Mouse (Mus musculus): ENCODE measurements at regions not wholly inside any gene's neighbourhood (a gene's known extent, or its start where the extent isn't known, plus 50 kb on each side); places are given as distances from the start of the nearest gene placed in this dataset.

DNA sequence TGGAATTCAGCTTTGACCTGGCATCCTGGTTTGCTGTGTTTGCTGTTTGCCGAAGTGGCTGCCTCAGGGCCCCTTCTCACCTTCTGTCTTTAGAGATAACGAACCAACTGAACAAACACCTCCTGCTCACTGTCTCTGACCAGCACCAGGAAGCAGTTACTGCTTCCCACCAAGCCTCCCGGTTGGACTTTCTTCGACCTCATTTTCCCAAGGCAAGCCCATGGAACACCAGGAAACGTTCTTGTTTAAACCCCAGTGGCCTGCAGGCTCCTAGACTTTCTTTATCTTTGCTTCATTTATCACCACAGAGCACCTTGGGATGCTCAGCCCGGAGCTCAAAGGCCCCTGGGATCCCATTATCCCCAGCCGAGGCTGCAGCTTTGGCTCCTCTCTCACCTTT lies 66.4 kb upstream of the Prdm11 start:
- no peak for DNase-seq
- Histone ChIP-seq H3K27me3 (ENCODE audit: control insufficient read depth, insufficient read depth, low read length) (no peaks in the 10 kb centered on the region), H3K36me3 (ENCODE audit: control insufficient read depth, insufficient read depth, low read length) (no peaks in the 10 kb centered on the region), H3K27ac (ENCODE audit: control insufficient read depth, insufficient read depth, low read length) (no peak overlapping the region), H3K4me1 (replicated peaks; ENCODE audit: control insufficient read depth, insufficient read depth, low read length) (peaks cover 8% of the 10 kb centered on the region), H3K4me3 (ENCODE audit: control insufficient read depth, insufficient read depth, low read length) (no peak overlapping the region)
- TF ChIP-seq CTCF (IDR thresholded peaks at IDR 0.05; ENCODE audit: borderline replicate concordance, control insufficient read depth, extremely low read depth, insufficient read depth, low read length, poor library complexity): no peak
- no peak for TF ChIP-seq POLR2A (IDR thresholded peaks at IDR 0.05; ENCODE audit: control insufficient read depth, extremely low read depth, insufficient read depth, low read length, poor library complexity)
- 76% methylated on average over 7 of the region's 7 CpGs for WGBS

DNA sequence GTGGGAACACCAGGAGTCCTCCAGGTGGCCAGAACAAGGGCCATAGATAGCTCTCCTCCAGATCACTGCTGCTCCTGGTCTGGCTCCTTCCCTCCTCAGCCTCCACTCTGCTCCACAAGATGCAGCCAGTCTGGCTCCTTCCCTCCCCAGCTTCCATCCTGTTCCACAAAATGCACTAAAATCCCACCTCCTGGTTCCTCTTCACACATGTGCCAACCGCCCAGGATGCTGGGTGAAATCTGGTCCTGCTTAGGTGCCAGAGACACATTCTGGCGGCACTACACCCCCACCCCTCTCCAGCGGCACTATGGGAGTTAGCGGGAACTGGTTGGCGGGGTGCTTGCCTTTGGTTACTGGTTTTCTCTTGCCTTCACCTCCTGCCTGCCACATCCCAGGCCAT lies 64.9 kb upstream of the Prdm11 start:
- Histone ChIP-seq H3K4me1 (replicated peaks; ENCODE audit: control insufficient read depth, insufficient read depth, low read length) (peaks cover 23% of the 10 kb centered on the region), H3K27ac (ENCODE audit: control insufficient read depth, insufficient read depth, low read length) (no peak overlapping the region), H3K27me3 (ENCODE audit: control insufficient read depth, insufficient read depth, low read length) (no peaks in the 10 kb centered on the region), H3K36me3 (ENCODE audit: control insufficient read depth, insufficient read depth, low read length) (no peaks in the 10 kb centered on the region), H3K4me3 (ENCODE audit: control insufficient read depth, insufficient read depth, low read length) (no peak overlapping the region)
- WGBS: 95% methylated on average over 5 of the region's 5 CpGs
- no peak for DNase-seq
- TF ChIP-seq POLR2A (IDR thresholded peaks at IDR 0.05; ENCODE audit: control insufficient read depth, extremely low read depth, insufficient read depth, low read length, poor library complexity): no peak
- no peak for TF ChIP-seq CTCF (IDR thresholded peaks at IDR 0.05; ENCODE audit: borderline replicate concordance, control insufficient read depth, extremely low read depth, insufficient read depth, low read length, poor library complexity)

DNA sequence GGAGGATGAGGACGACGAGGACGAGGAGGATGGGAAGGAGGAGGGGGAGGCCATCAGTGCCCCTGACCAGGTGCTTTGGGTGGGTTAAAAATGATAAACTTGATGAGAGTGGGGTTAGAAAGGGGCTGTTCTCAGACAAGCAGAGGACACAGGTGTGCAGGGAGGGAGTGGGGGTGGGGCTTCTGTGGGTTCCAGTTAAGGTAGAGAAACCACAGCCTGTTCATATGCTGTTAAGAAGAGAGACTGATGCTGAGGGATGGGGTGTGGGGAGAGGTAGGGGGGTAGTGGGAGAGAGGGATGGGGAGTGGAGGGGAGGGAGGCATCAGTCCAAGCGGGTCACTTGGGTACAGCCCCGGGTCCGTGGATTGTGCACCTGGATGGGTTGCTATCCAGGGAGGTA lies 60.6 kb upstream of the Prdm11 start:
- no peak for TF ChIP-seq POLR2A (IDR thresholded peaks at IDR 0.05; ENCODE audit: control insufficient read depth, extremely low read depth, insufficient read depth, low read length, poor library complexity)
- no peak for TF ChIP-seq CTCF (IDR thresholded peaks at IDR 0.05; ENCODE audit: borderline replicate concordance, control insufficient read depth, extremely low read depth, insufficient read depth, low read length, poor library complexity)
- Histone ChIP-seq H3K27me3 (ENCODE audit: control insufficient read depth, insufficient read depth, low read length) (no peaks in the 10 kb centered on the region), H3K36me3 (ENCODE audit: control insufficient read depth, insufficient read depth, low read length) (no peaks in the 10 kb centered on the region), H3K27ac (ENCODE audit: control insufficient read depth, insufficient read depth, low read length) (peak overlapping the region; percentile 5; the same call in 1 of the 2 replicates), H3K4me3 (ENCODE audit: control insufficient read depth, insufficient read depth, low read length) (no peak overlapping the region), H3K4me1 (replicated peaks; ENCODE audit: control insufficient read depth, insufficient read depth, low read length) (peaks cover 24% of the 10 kb centered on the region)
- DNase-seq: peak; percentile 35
- 26% methylated on average over 6 of the region's 6 CpGs for whole genome bisulfite sequencing

DNA sequence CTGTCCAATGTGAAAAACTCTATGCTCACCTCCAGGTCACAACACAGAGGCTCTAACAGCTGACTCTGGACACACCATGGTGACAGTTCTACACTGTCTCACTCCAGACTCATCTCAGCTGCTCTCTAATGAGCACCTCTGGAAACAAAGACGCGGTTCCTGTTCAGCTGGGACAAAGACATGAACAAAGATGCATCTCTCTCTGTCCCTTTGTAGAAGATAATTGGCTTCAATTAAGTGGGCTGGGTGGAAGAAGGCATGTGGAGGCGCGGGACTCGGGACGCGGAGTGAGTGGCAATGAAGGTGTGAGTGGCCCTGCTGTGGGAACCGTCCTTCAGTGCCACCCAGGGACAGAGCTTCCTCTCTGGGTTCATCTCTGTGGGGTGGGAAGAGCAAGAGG lies 56.0 kb upstream of the Prdm11 start:
- 97% methylated on average over 8 of the region's 8 CpGs for WGBS
- Histone ChIP-seq H3K27ac (ENCODE audit: control insufficient read depth, insufficient read depth, low read length) (no peak overlapping the region), H3K36me3 (ENCODE audit: control insufficient read depth, insufficient read depth, low read length) (no peaks in the 10 kb centered on the region), H3K4me1 (replicated peaks; ENCODE audit: control insufficient read depth, insufficient read depth, low read length) (peaks cover 41% of the 10 kb centered on the region), H3K4me3 (ENCODE audit: control insufficient read depth, insufficient read depth, low read length) (no peak overlapping the region), H3K27me3 (ENCODE audit: control insufficient read depth, insufficient read depth, low read length) (no peaks in the 10 kb centered on the region)
- no peak for DNase-seq
- TF ChIP-seq POLR2A (IDR thresholded peaks at IDR 0.05; ENCODE audit: control insufficient read depth, extremely low read depth, insufficient read depth, low read length, poor library complexity) (no peak), CTCF (IDR thresholded peaks at IDR 0.05; ENCODE audit: borderline replicate concordance, control insufficient read depth, extremely low read depth, insufficient read depth, low read length, poor library complexity) (no peak)

DNA sequence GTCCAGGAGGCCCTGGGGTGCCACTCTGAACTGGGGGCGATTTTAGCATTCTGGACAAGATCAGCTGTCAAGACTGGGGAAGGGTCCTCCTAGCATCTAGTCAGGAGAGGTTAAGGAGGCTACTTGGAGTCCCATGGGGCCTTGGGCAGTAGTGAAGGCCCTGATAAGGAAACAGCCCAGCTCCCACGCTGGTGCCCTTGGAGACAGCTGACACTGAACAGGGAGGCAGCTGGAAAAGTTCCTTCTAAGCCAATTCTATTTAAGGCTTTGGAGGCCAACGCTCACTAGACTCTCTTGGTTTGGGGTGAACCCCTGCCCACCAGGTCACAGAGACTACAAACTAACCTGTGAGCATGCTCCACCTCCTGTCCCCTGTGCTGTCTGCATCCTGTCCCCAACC lies 53.8 kb upstream of the Prdm11 start:
- no peaks in the 10 kb centered on the region for H3K27me3 ChIP-seq (ENCODE audit: control insufficient read depth, insufficient read depth, low read length)
- no peak for DNase-seq
- H3K27ac ChIP-seq (ENCODE audit: control insufficient read depth, insufficient read depth, low read length): no peak overlapping the region
- no peak overlapping the region for H3K4me3 ChIP-seq (ENCODE audit: control insufficient read depth, insufficient read depth, low read length)
- WGBS: 75% methylated on average over 3 of the region's 3 CpGs
- no peaks in the 10 kb centered on the region for H3K36me3 ChIP-seq (ENCODE audit: control insufficient read depth, insufficient read depth, low read length)
- TF ChIP-seq CTCF (IDR thresholded peaks at IDR 0.05; ENCODE audit: borderline replicate concordance, control insufficient read depth, extremely low read depth, insufficient read depth, low read length, poor library complexity) (no peak), POLR2A (IDR thresholded peaks at IDR 0.05; ENCODE audit: control insufficient read depth, extremely low read depth, insufficient read depth, low read length, poor library complexity) (no peak)
- H3K4me1 ChIP-seq (replicated peaks; ENCODE audit: control insufficient read depth, insufficient read depth, low read length): peaks cover 29% of the 10 kb centered on the region

DNA sequence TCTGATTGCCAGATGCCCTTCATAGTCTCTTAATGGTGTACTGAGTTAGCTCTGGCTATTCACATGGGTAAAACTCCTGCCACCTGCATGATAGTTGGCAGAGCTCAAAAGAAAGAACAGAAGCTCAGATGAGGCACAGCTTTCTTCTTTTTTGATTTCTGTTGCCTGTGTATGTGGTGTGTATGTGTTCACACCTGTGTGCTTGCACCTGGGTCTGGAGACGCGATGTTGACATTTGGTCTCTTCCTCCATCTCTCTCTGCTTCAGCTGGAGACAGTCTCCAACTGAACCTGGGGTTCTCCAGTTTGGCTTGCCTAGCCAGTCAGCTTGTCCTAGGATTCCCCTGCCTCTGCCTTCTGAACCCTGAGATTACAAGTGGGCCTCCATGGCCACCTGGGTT lies 51.0 kb upstream of the Prdm11 start:
- H3K36me3 ChIP-seq (ENCODE audit: control insufficient read depth, insufficient read depth, low read length): no peaks in the 10 kb centered on the region
- H3K4me1 ChIP-seq (replicated peaks; ENCODE audit: control insufficient read depth, insufficient read depth, low read length): peaks cover 29% of the 10 kb centered on the region
- DNase-seq: peak; percentile 33
- TF ChIP-seq CTCF (IDR thresholded peaks at IDR 0.05; ENCODE audit: borderline replicate concordance, control insufficient read depth, extremely low read depth, insufficient read depth, low read length, poor library complexity): no peak
- TF ChIP-seq POLR2A (IDR thresholded peaks at IDR 0.05; ENCODE audit: control insufficient read depth, extremely low read depth, insufficient read depth, low read length, poor library complexity): no peak
- H3K4me3 ChIP-seq (ENCODE audit: control insufficient read depth, insufficient read depth, low read length): no peak overlapping the region
- no peaks in the 10 kb centered on the region for H3K27me3 ChIP-seq (ENCODE audit: control insufficient read depth, insufficient read depth, low read length)
- 23% methylated on average over 2 of the region's 2 CpGs for WGBS
- H3K27ac ChIP-seq (ENCODE audit: control insufficient read depth, insufficient read depth, low read length): peak overlapping the region; percentile 82

DNA sequence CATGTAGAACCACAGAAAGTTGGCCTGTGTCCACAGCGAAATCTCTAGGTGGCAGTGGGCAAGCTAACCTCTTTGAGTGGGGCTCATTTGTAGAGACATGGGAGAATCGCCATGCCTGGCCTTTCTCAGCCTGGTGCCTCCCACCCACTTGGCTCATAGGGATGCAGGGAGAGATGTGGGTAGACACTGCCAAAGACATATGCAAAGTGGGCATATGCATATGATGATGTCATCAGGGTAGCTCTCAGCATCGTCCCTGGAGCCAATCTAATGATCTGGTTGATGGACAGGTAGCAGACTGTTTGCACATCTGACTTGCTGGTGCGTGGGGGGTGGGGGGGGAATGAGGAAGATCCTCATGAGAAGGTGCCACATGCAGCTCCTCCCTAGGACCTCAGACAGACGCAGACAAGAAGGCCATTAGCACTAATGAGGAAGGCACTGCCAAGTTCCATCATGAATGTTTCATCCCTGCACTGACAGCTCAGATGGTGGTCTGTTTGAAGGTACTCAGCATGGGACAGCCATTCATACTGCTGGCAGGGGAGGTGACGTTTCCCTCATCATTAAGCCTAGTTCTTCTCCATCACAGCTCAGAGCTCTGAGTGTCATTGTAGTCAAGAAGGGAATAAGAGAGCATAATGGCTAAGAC lies 50.2 kb upstream of the Prdm11 start:
- H3K27ac ChIP-seq (ENCODE audit: control insufficient read depth, insufficient read depth, low read length): no peak overlapping the region
- no peaks in the 10 kb centered on the region for H3K27me3 ChIP-seq (ENCODE audit: control insufficient read depth, insufficient read depth, low read length)
- no peak overlapping the region for H3K4me3 ChIP-seq (ENCODE audit: control insufficient read depth, insufficient read depth, low read length)
- no peaks in the 10 kb centered on the region for H3K36me3 ChIP-seq (ENCODE audit: control insufficient read depth, insufficient read depth, low read length)
- WGBS: 96% methylated on average over 6 of the region's 6 CpGs
- TF ChIP-seq CTCF (IDR thresholded peaks at IDR 0.05; ENCODE audit: borderline replicate concordance, control insufficient read depth, extremely low read depth, insufficient read depth, low read length, poor library complexity) (no peak), POLR2A (IDR thresholded peaks at IDR 0.05; ENCODE audit: control insufficient read depth, extremely low read depth, insufficient read depth, low read length, poor library complexity) (no peak)
- peaks cover 28% of the 10 kb centered on the region for H3K4me1 ChIP-seq (replicated peaks; ENCODE audit: control insufficient read depth, insufficient read depth, low read length)
- DNase-seq: no peak

Data from thymus, adult 2 months (tissue).